ENCODE assay signal across 11 mouse cellular contexts in genomic region chr9:37567454-37567853, GRCm38 (mm10). TPM values are rescaled to one million over a fixed set of nuclear protein-coding genes. Genes with fewer than 3 reads are reported as not detected.
A peak's percentile ranks its signal among the peaks of the same experiment; 100 is the strongest.
DNase-seq lines count a peak whose midpoint lies in the region; ATAC-seq lines count a peak whose summit lies in the region.
"Had no signal": no experiment of that assay in that cellular context is flagged by ENCODE, and none has a peak within 500 bp of the region (broad histone marks: within the 10 kb centered on the region; RNA-seq: fewer than 3 reads in every experiment).

No protein-coding gene starts in this region.

- WGBS in heart, embryonic 12.5 days, result 52% methylated on average over 5 of the region's 5 CpGs
- WGBS in limb, embryonic 11.5 days, result 20% methylated on average over 5 of the region's 5 CpGs
- WGBS in stomach, embryonic 15.5 days, result 49% methylated on average over 5 of the region's 5 CpGs

- ATAC-seq in heart, embryonic 12.5 days (ENCODE audit: insufficient number of reproducible peaks, low FRiP score), result no peak
- ATAC-seq in megakaryocyte, adult 5-6 weeks (ENCODE audit: poor library complexity, severe bottlenecking), result no peak
- ATAC-seq in limb, embryonic 11.5 days (ENCODE audit: insufficient number of reproducible peaks, low FRiP score, low TSS enrichment, low read depth), result no peak
- no peak for ATAC-seq in stomach, embryonic 15.5 days (ENCODE audit: insufficient read depth, low FRiP score, low read depth)

- H3K36me3 ChIP-seq in heart, embryonic 12.5 days, result no peaks in the 10 kb centered on the region
- peaks cover 23% of the 10 kb centered on the region for H3K36me3 ChIP-seq in megakaryocyte, embryonic 14.5 days (replicated peaks; ENCODE audit: low read length)
- H3K36me3 ChIP-seq in limb, embryonic 11.5 days (ENCODE audit: control insufficient read depth, insufficient read depth, low read length), result no peaks in the 10 kb centered on the region
- H3K36me3 ChIP-seq in stomach, embryonic 15.5 days, result no peaks in the 10 kb centered on the region

- peak overlapping the region; percentile 55 for H3K4me2 ChIP-seq in heart, embryonic 12.5 days
- H3K4me2 ChIP-seq in limb, embryonic 11.5 days (ENCODE audit: low read depth, severe bottlenecking), result peak overlapping the region; percentile 12; the same call in 1 of the 2 replicates
- H3K4me2 ChIP-seq in stomach, embryonic 15.5 days, result peak overlapping the region; percentile 30

- H3K9me3 ChIP-seq in heart, embryonic 12.5 days (replicated peaks), result no peaks in the 10 kb centered on the region
- H3K9me3 ChIP-seq in megakaryocyte, embryonic 14.5 days, result no peaks in the 10 kb centered on the region
- no peaks in the 10 kb centered on the region for H3K9me3 ChIP-seq in limb, embryonic 11.5 days (ENCODE audit: control insufficient read depth, low read length)
- no peaks in the 10 kb centered on the region for H3K9me3 ChIP-seq in stomach, embryonic 15.5 days

- DNase-seq in heart, postnatal 4 days, result no peak
- peak; percentile 25 for DNase-seq in limb, embryonic 11.5 days (ENCODE audit: low spot score)
- DNase-seq in urinary bladder, postnatal 14 days (ENCODE audit: low spot score), result no peak
- no peak for DNase-seq in right cerebral cortex, postnatal 10 days (ENCODE audit: low spot score in 2 of 2)
- DNase-seq: cerebellum, adult 9-10 months had no signal

- H3K4me1 ChIP-seq in heart, embryonic 12.5 days (replicated peaks), result peaks cover 31% of the 10 kb centered on the region
- peaks cover 100% of the 10 kb centered on the region for H3K4me1 ChIP-seq in megakaryocyte, embryonic 14.5 days
- peaks cover 12% of the 10 kb centered on the region; the same call in 1 of the 2 replicates for H3K4me1 ChIP-seq in limb, embryonic 11.5 days (ENCODE audit: control insufficient read depth, insufficient read depth, low read length)
- peaks cover 8% of the 10 kb centered on the region; the same call in 1 of the 2 replicates for H3K4me1 ChIP-seq in stomach, embryonic 15.5 days

- 0 out of 2 replicates have a peak, but pooled peaks cover 3% of the 10 kb centered on the region for H3K27me3 ChIP-seq in heart, embryonic 12.5 days (replicated peaks)
- no peaks in the 10 kb centered on the region for H3K27me3 ChIP-seq in megakaryocyte, embryonic 14.5 days (replicated peaks)
- H3K27me3 ChIP-seq in limb, embryonic 11.5 days (ENCODE audit: control insufficient read depth, insufficient read depth, low read length), result no peaks in the 10 kb centered on the region
- no peaks in the 10 kb centered on the region for H3K27me3 ChIP-seq in stomach, embryonic 15.5 days (replicated peaks)

- H3K27ac ChIP-seq in heart, embryonic 12.5 days (ENCODE audit: poor library complexity, severe bottlenecking), result no peak overlapping the region
- H3K27ac ChIP-seq in limb, embryonic 11.5 days (replicated peaks; ENCODE audit: low read depth, low read length), result no peak overlapping the region
- H3K27ac ChIP-seq in stomach, embryonic 15.5 days, result no peak overlapping the region
- H3K27ac ChIP-seq: hindbrain, embryonic 14.5 days had no signal

- no peak overlapping the region for H3K9ac ChIP-seq in heart, embryonic 12.5 days
- H3K9ac ChIP-seq in limb, embryonic 11.5 days (ENCODE audit: low read length), result no peak overlapping the region
- no peak overlapping the region for H3K9ac ChIP-seq in stomach, embryonic 15.5 days
- H3K9ac ChIP-seq: hindbrain, embryonic 14.5 days had no signal

- no peak overlapping the region for H3K4me3 ChIP-seq in heart, embryonic 12.5 days
- peak overlapping the region; percentile 93 for H3K4me3 ChIP-seq in megakaryocyte, embryonic 14.5 days (replicated peaks)
- no peak overlapping the region for H3K4me3 ChIP-seq in limb, embryonic 11.5 days (ENCODE audit: low read depth, low read length)
- no peak overlapping the region for H3K4me3 ChIP-seq in stomach, embryonic 15.5 days (replicated peaks)

RNA-seq across cellular contexts. Expression of gene Siae, which starts 12.0 kb away (rescaled TPM):
- polyA plus RNA-seq in heart, embryonic 12.5 days (2016; fragmentation: Nextera tagmentation; extraction: Ambion mirVana), result 11.1 and 11.4 TPM in 2 replicates
- total RNA-seq in heart, postnatal 4 days (2021), result 1 to 10 TPM; 6.5 to 6.6 TPM
- polyA plus RNA-seq in megakaryocyte, embryonic 14.5 days (2012; ENCODE audit: insufficient read depth, low replicate concordance), result 0.40 TPM in 1 of 2 replicates, not detected in the other
- 10.2 and 10.9 TPM in 2 replicates for total RNA-seq in megakaryocyte, adult 5-6 weeks (2015)
- 9.1 and 9.8 TPM in 2 replicates for total RNA-seq in megakaryocyte, adult 5-6 weeks (2017)
- polyA plus RNA-seq in limb, embryonic 11.5 days (2014; fragmentation: Nextera tagmentation; extraction: Ambion mirVana), result 5.0 and 7.2 TPM in 2 replicates
- polyA plus RNA-seq in stomach, embryonic 15.5 days (2015; fragmentation: Nextera tagmentation; extraction: Ambion mirVana), result 11.1 and 12.5 TPM in 2 replicates

RNA-seq across cellular contexts. Expression of gene Nrgn, which starts 14.8 kb away (rescaled TPM):
- polyA plus RNA-seq in heart, embryonic 12.5 days (2016; fragmentation: Nextera tagmentation; extraction: Ambion mirVana), result 7.4 and 11.3 TPM in 2 replicates
- total RNA-seq in heart, postnatal 4 days (2021), result 1 to 10 TPM; 2.0 to 3.1 TPM
- polyA plus RNA-seq in megakaryocyte, embryonic 14.5 days (2012; ENCODE audit: insufficient read depth, low replicate concordance), result 5,423 and 8,339 TPM in 2 replicates
- total RNA-seq in megakaryocyte, adult 5-6 weeks (2015), result 0.25 and 1.4 TPM in 2 replicates
- total RNA-seq in megakaryocyte, adult 5-6 weeks (2017), result not detected in 2 replicates
- 1.7 and 2.6 TPM in 2 replicates for polyA plus RNA-seq in limb, embryonic 11.5 days (2014; fragmentation: Nextera tagmentation; extraction: Ambion mirVana)
- 6.6 and 6.9 TPM in 2 replicates for polyA plus RNA-seq in stomach, embryonic 15.5 days (2015; fragmentation: Nextera tagmentation; extraction: Ambion mirVana)

RNA-seq across cellular contexts. Expression of gene Vsig2, which starts 28.4 kb away (rescaled TPM):
- polyA plus RNA-seq in heart, embryonic 12.5 days (2016; fragmentation: Nextera tagmentation; extraction: Ambion mirVana), result 1.6 and 1.9 TPM in 2 replicates
- 1 to 10 TPM; 6.4 to 7.9 TPM for total RNA-seq in heart, postnatal 4 days (2021)
- polyA plus RNA-seq in megakaryocyte, embryonic 14.5 days (2012; ENCODE audit: insufficient read depth, low replicate concordance), result not detected in 2 replicates
- not detected in 2 replicates for total RNA-seq in megakaryocyte, adult 5-6 weeks (2015)
- total RNA-seq in megakaryocyte, adult 5-6 weeks (2017), result not detected in 2 replicates
- 0.55 and 0.87 TPM in 2 replicates for polyA plus RNA-seq in limb, embryonic 11.5 days (2014; fragmentation: Nextera tagmentation; extraction: Ambion mirVana)
- 47.6 and 57.6 TPM in 2 replicates for polyA plus RNA-seq in stomach, embryonic 15.5 days (2015; fragmentation: Nextera tagmentation; extraction: Ambion mirVana)
- total RNA-seq: monocyte, adult 5-6 weeks had no signal

RNA-seq across cellular contexts. Expression of gene Esam, which starts 39.6 kb away (rescaled TPM):
- 54.6 and 59.8 TPM in 2 replicates for polyA plus RNA-seq in heart, embryonic 12.5 days (2016; fragmentation: Nextera tagmentation; extraction: Ambion mirVana)
- 10 to 100 TPM; 88.8 to 91.3 TPM for total RNA-seq in heart, postnatal 4 days (2021)
- polyA plus RNA-seq in megakaryocyte, embryonic 14.5 days (2012; ENCODE audit: insufficient read depth, low replicate concordance), result 10.7 and 14.5 TPM in 2 replicates
- 0.27 and 0.36 TPM in 2 replicates for total RNA-seq in megakaryocyte, adult 5-6 weeks (2015)
- not detected in 2 replicates for total RNA-seq in megakaryocyte, adult 5-6 weeks (2017)
- polyA plus RNA-seq in limb, embryonic 11.5 days (2014; fragmentation: Nextera tagmentation; extraction: Ambion mirVana), result 27.4 and 30.4 TPM in 2 replicates
- polyA plus RNA-seq in stomach, embryonic 15.5 days (2015; fragmentation: Nextera tagmentation; extraction: Ambion mirVana), result 55.3 and 56.1 TPM in 2 replicates
- total RNA-seq: monocyte, adult 5-6 weeks had no signal

RNA-seq across cellular contexts. Expression of gene Spa17, which starts 46.1 kb away (rescaled TPM):
- polyA plus RNA-seq in heart, embryonic 12.5 days (2016; fragmentation: Nextera tagmentation; extraction: Ambion mirVana), result 6.2 and 6.7 TPM in 2 replicates
- total RNA-seq in heart, postnatal 4 days (2021), result 1 to 10 TPM; 2.4 to 4.5 TPM
- 1.8 TPM in 1 of 2 replicates, not detected in the other for polyA plus RNA-seq in megakaryocyte, embryonic 14.5 days (2012; ENCODE audit: insufficient read depth, low replicate concordance)
- total RNA-seq in megakaryocyte, adult 5-6 weeks (2015), result 2.3 and 2.7 TPM in 2 replicates
- 3.6 TPM in 1 of 2 replicates, not detected in the other for total RNA-seq in megakaryocyte, adult 5-6 weeks (2017)
- 5.4 and 7.2 TPM in 2 replicates for polyA plus RNA-seq in limb, embryonic 11.5 days (2014; fragmentation: Nextera tagmentation; extraction: Ambion mirVana)
- 4.1 and 6.0 TPM in 2 replicates for polyA plus RNA-seq in stomach, embryonic 15.5 days (2015; fragmentation: Nextera tagmentation; extraction: Ambion mirVana)
- total RNA-seq: monocyte, adult 5-6 weeks had no signal

Comparison
In these comparisons a context has a peak if more than half of its experiments do, and no peak if none do; other contexts are left out.
1. RNA of gene Nrgn, which starts 14.8 kb away (polyA plus RNA-seq): 5,423 to 8,339 TPM in megakaryocyte, embryonic 14.5 days; 7.4 to 11.3 TPM in heart, embryonic 12.5 days, 6.6 to 6.9 TPM in stomach, embryonic 15.5 days and 1.7 to 2.6 TPM in limb, embryonic 11.5 days; every median in the first group is over 100 times any median in the second.
2. RNA of gene Vsig2, which starts 28.4 kb away (polyA plus RNA-seq): 47.6 to 57.6 TPM in stomach, embryonic 15.5 days; 1.6 to 1.9 TPM in heart, embryonic 12.5 days, 0.55 to 0.87 TPM in limb, embryonic 11.5 days and not detected in megakaryocyte, embryonic 14.5 days; every median in the first group is over 10 times any median in the second.
3. Peak in every context shown above with its lines, with median percentiles within 50 percentile points of each other: H3K4me2 ChIP-seq.